Mouse (Mus musculus) mammary gland, adult 2 months (tissue): Measurements from ENCODE around the gene Pde6b. TPM values are rescaled to one million over a fixed set of nuclear protein-coding genes. Genes with fewer than 3 reads are reported as not detected.

Experiments used
- polyA plus RNA-seq: library from polyadenylated mRNA; depleted of rRNA; stranded (reverse); fragments of >200 nt; gene quantifications from 2 replicates; pipeline ENCODE4 v1.2.3, GENCODE M21; 2012; ENCODE audit warnings: low replicate concordance; rRNA removed

The Pde6b gene
- polyA plus RNA-seq, result not detected in 2 replicates

GRCm38 (mm10) chr5:108388201-108388600 lies at the start of gene Pde6b:
Gene Pde6b (plus strand): TSS chr5:108388391.

GRCm38 (mm10) chr5:108367871-108368332 lies 20.3 kb upstream of the Pde6b start, which contains the start of gene Gm42517:
Gene Gm42517 (minus strand): TSS chr5:108367922.

GRCm38 (mm10) chr5:108433804-108434587 lies 45.8 kb downstream of the Pde6b start, which contains the start of gene Atp5k:
Gene Atp5k (minus strand): TSS chr5:108434448.

DNA sequence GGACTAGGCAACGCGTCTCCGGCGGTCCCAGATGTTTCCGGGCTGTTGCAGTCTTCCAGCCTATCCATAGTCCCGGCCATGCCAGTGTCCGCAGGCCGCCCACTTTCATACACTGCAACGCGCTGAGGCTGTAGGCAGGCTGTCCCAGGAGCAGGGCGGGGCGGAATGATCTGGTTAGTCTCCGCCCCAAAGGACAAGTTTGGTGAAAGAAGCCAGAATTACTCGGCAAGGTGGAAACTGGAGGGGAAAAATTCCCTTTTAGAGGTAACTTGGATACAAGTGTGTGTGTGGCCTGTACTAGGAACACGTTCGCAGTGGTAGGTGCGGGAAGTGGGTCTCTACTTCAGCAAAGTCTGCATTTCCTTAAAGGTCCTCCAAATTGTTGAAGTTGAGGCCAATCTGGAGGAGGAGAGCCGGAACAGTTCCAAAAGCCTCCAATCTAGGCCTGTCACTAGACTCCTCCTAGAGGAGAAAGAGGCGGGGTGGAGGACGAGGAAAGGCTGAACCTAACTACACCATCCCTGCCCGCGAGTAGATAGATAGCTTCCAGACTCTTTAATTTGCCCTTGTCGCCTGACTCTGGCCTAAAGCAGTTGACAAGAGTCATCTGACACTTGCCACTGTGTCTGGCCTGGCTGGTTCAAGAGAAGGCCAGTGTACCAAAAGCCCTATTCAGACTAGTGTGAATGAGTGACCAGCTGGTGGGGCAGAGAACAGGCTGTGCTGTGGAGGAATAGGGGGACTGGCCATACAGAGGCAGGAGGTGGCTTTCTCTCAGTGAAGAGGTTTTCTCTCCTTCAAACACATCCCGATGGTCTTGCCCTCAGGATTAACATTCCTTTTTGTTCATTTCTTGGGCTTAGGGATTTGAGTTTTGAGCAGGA lies 60.8 kb downstream of the Pde6b start, which contains the start of gene Mfsd7a:
Gene Mfsd7a, minus strand, starts transcription at position 107 of the 884 bp plus-strand sequence.

DNA sequence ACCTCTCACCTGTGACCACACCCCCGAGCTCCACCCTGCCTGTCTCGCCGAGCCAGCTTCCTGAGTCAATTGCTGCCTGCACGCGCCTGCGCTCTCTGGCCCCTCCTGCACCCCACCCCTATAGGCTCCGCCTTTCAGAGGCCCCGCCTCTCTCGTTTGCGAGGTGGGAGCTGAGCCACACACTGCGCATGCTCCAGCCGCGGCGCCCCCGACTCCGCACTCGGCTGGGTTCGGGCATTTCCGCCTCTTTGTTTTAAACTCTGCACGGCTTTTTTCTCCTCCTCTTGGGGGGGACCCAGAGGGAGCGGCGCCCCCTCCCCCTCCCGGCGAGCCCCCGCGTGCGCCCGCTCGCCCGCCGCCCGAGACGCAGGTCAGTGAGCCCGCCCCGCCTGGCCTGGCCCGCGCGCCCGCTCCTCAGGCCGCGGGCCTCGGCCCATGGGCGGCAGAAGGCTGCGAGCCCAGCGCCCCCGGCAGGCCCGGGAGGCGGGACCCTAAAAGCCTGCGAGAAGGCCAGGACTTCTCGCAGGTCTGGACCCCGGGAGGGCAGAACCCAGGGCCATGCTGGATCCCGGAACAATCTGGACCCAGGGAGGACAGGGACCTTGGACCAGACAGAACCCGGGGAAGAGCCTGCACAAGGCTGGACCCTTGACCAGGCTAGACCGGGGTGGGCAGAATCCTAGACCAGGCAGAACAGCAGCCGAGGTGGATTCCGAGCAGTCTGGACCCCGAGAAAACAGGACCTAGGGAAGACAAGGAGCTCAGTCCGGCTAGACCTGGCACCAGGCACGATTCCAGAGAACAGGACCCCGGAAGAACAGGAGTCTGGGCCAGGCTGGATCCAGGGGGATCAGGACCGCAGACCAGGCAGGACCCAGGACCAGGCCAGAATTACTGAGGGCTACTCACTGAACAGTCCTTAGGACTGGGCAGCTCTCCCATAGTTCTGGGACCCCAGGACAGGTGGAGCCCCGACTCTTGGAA lies 73.2 kb downstream of the Pde6b start, which contains the start of gene Pcgf3:
Gene Pcgf3, plus strand, starts transcription at position 151 of the 984 bp plus-strand sequence.

Other genes starting within 250 kb of the Pde6b start
- 16.5 and 31.6 TPM in 2 replicates for gene Dr1, start 119.5 kb upstream of the Pde6b start, polyA plus RNA-seq
- 5.3 and 8.4 TPM in 2 replicates for gene Pigg, start 75.8 kb upstream of the Pde6b start, polyA plus RNA-seq
- gene Gm42517, start 20.5 kb upstream of the Pde6b start, polyA plus RNA-seq, result 4.7 and 14.9 TPM in 2 replicates
- gene Atp5k, start 46.1 kb downstream of the Pde6b start, polyA plus RNA-seq, result 26.6 and 48.0 TPM in 2 replicates
- gene Mfsd7a, start 60.5 kb downstream of the Pde6b start, polyA plus RNA-seq, result 8.6 and 13.8 TPM in 2 replicates
- 4.6 and 11.1 TPM in 2 replicates for gene Pcgf3, start 72.8 kb downstream of the Pde6b start, polyA plus RNA-seq
- gene Cplx1, start 161.6 kb downstream of the Pde6b start, polyA plus RNA-seq, result 0.11 and 0.22 TPM in 2 replicates
- 81.2 and 87.3 TPM in 2 replicates for gene Gak, start 241.4 kb downstream of the Pde6b start, polyA plus RNA-seq
- 50.8 and 77.4 TPM in 2 replicates for gene Tmem175, start 241.4 kb downstream of the Pde6b start, polyA plus RNA-seq